Mouse (Mus musculus) R1 (cell line): ENCODE results near the gene Zdhhc15.
A peak's percentile ranks its signal among the peaks of the same experiment; 100 is the strongest.
"Not testable (repeated sequence)": the region's sequence is repeated elsewhere in the genome, so short reads cannot be mapped to it uniquely, and the experiment has no call there.

Experiments
- DNase-seq: peaks from one replicate; pipeline ENCODE4 v3.0.0-alpha.2; 2018; ENCODE audit warnings: low read depth, low spot score

The Zdhhc15 gene

GRCm38 (mm10) chrX:104670757-104671549, at the start of gene Zdhhc15:
TSS of gene Zdhhc15 (minus strand) at chrX:104671064.
- peak; percentile 78 for DNase-seq

DNA sequence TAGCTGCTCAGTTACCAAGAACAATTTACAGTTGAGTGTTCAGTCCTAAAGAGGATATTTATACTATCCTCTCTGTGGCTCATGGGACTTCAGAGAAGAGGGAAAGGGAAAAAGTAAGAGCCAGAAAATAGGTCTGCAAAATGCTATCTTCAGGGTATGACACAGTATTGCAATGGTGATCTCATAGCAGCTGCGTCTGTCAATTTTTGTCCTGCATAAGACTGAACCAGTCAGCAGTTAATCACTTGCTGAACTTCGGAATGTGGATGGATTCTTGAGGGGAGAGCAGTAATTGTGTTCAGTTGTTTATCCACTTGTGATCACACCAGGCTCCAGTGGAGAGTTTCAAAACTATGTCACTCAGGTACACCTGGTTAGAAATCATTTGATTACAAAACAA, 37.1 kb upstream of the Zdhhc15 start:
- DNase-seq = no peak

DNA sequence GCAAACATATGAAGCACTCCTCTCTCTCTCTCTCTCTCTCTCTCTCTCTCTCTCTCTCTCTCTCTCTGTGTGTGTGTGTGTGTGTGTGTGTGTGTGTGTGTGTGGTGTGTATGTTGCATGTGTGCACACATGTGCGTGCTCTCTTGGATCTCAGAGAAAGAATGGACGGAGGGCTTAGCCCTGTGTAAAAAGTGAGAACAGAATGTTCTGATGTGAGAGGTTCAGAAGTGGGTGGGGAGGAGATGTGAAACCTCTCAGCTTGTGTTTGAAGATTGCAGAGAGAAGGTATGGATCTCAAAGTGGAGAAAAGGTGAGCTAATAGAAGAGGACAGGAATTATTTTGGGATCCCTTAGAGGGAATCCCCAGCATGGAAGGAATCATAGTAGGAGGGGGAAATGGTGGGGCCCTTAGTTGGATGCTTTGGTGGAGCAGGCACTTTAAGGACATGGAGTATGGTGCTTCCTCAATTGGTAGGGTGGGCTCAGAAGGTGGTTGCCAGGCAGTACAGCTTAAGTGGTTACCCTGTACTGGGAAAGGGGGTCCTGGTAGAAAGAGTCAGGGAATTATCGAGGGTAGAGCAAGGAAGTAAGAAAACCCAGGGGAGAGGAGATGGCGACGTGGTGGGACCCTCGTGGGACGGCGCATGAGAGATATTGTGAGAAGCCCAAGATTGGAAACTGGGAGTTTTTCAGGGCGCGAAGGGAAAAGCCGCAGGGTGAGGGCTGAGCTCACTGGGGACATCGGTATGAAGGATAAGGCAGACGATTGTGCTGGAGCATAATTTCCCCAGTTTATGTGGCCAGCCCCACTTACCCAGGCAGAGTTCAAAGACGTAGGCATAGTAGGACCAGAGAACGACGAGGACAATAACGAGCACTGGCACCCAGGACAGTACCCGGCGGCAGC, 761 bp downstream of the Zdhhc15 start:
- no peak for DNase-seq

GRCm38 (mm10) chrX:104656976-104657375, 13.9 kb downstream of the Zdhhc15 start:
- peak; percentile 75 for DNase-seq

GRCm38 (mm10) chrX:104612531-104612930, 58.3 kb downstream of the Zdhhc15 start:
- no peak for DNase-seq

GRCm38 (mm10) chrX:104603738-104604430, 67.0 kb downstream of the Zdhhc15 start:
- not testable (repeated sequence) for DNase-seq

- not testable (repeated sequence) for DNase-seq
Observed at GRCm38 (mm10) chrX:104602168-104602859, 68.5 kb downstream of the Zdhhc15 start.

DNA sequence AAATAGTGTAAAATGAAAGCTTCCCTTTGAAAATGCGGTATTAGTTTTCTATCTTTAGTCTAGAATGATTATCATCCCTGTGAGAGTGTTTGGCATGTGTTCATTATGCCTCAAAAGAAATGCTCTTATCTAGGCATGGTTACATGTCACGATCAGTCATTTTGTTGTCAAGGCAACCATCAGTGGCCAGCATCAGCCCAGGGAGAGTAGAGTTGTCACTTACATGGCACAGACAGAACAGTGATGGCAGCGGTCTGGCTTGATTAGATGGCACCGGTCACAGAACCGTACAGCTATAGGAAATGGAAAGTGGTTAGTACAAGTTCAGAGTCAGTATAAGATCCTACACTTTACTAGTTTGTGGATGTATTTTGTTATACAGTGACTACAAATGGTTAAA, 96.9 kb downstream of the Zdhhc15 start:
- DNase-seq = no peak

DNA sequence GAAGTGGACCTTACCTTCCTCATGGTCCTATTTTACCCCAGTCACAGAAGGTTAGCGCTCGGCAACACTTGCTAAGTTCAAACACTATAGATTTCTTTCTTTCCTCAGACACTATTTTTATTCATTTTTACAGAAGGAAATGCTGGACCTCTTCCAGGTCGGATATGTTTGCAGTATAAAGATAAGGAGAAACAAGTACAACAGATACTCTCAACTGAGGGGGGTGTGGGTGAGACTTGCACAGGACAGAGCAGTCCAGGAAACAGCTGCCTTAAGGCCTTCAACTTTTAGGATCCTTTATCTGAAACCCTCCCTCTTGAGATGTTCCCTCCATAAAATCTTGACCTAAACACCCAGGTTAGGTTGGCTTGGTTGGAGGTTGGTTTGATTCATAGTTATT, 103.4 kb downstream of the Zdhhc15 start:
- no peak for DNase-seq

DNA sequence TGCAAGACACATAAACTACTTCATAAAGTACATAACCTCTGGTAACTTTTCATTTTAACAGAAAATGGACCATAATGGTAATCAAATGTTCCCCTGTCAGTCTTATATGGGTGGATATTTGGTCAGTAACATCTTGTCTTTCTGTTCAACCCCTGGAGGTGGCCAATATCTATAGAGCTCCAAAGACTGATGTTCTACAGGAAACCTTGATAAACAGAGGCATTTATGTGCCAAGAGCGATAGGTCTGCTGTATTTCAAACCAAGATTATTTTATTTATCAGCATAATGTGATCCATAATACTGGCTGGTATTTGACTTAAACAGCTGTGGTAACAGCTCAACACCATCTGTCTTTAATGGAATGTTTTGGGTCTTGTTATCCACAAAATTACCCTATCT, 125.6 kb downstream of the Zdhhc15 start:
- DNase-seq = no peak

DNA sequence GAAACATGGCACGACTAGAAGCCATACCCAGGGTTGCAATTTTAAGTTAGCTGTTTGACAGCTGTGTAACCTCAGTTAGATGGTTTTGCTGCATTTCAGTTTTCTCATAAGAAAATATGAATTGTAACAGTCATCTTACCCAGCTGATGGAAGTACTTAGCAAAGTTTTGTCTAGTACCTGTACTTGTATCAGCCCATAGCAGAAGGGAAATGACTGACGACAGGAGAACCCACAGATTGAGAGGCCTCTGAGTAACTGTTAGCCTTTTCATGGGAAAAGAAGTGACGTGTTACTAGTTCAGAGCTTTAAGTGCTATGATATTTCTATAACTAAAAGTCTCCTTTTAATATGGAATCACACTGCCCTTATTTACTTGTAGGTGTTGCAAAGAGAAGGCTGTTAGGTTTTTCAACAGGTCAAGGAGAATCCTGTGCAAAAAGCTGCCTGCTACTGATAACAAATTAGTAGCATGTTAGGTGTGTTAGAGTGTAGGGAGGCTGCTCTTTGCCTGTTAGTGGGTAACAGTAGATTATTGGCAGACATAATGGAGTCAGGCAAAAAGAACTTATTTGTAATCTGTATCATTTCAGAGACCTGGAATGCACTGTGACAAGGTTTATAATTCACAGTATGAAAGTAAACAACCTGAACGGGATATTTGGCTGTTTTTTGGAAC, 126.8 kb downstream of the Zdhhc15 start:
- no peak for DNase-seq

- no peak for DNase-seq
Observed at GRCm38 (mm10) chrX:104542635-104543034, 128.2 kb downstream of the Zdhhc15 start.

DNA sequence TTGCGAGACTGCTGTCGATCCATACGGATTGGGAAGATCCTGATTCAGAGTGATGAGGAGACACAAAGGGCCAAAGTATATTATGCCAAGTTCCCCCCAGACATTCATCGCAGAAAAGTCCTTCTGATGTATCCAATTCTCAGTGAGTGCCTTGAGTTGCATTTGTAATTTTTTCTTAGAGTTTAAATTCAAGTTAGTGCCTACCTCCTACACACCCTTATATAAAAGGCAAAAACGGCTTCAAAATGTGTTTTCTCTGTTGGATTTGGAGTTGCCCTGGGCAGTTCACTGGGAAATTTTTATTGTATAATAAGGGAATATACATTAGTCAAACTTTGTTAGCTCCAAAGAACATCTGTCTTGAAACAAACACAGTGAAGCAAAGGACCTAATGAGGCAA, 169.1 kb downstream of the Zdhhc15 start:
- DNase-seq = no peak

- no peak for DNase-seq
Observed at GRCm38 (mm10) chrX:104489626-104490355, 181.1 kb downstream of the Zdhhc15 start.

GRCm38 (mm10) chrX:104488870-104489467, 181.9 kb downstream of the Zdhhc15 start:
- DNase-seq = no peak

DNA sequence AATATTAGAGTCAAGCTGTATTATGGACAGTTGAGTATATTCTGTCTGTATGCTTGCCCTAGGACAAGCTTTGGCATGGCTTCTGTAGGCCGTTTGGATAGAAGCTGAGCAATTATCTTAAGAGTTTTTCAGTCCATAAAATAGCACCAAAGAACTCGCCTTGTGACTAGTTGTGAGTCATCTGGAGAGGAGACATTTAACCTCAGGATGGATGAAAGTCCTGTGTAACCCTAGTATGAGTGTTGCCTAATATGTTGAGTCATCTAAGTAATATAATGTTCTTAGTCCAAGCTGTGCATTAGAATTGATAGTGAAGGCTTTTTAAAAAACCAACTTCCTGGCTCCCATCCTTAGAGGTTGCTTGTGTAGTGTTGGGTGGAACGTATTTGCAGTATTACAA, 182.8 kb downstream of the Zdhhc15 start:
- no peak for DNase-seq
